Mouse (Mus musculus): ENCODE results near the gene Cilp2. TPM values are rescaled to one million over a fixed set of nuclear protein-coding genes. Genes with fewer than 3 reads are reported as not detected.

Cilp2 gene
- total and polyA plus RNA-seq, 3 experiments = 1.5 to 16.8 (median 1.9) TPM

DNA sequence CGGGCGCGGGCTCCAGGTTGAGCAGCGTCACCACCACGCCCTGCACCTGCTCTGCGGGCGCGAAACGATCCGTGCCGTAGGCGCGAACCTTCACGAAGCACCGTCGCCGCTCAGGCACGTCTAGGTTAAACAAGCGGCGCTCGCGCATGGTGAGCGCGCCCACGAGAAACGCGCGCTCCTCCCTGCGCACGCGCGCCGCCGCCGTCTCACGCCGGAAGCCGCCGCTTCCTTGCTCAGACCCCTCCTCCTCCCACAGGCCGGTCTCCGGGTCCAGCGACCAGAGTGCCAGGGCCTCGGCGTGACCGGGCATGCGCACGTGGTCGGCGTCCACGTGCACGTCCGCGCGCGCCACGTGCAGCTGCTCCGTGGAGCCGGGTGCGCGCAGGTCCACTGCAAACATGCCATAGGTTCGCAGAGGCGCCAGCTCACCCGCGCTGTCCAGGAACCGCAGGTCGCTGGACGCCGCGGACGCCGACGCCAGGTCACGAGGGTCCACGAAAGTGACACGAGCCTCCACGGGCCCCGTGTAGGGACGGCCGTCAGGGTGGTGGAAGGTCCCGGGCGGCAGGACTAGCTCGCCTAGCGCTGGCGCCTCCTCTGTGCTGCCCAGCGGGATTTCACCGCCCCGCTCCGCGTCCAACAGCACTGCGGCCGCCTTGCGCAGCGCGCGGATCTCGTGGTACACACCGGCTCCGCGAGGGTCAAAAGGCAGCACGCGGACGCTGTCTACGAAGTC, 5.3 kb downstream of the Cilp2 start:
- TF ChIP-seq EP300 (IDR thresholded peaks at IDR 0.05; ENCODE audit: insufficient read depth, low read depth, low read length) = no peak
- no peak for TF ChIP-seq CTCF (IDR thresholded peaks at IDR 0.05)
- TF ChIP-seq POLR2A (IDR thresholded peaks at IDR 0.05; ENCODE audit: insufficient read depth, low read depth, low read length) = no peak
- intact Hi-C loops (cut with DNase I) = no loop called here
- Histone ChIP-seq H3K4me3 (peak overlapping the region; percentile 34), H3K36me3 (ENCODE audit: control insufficient read depth, insufficient read depth, low read length) (no peaks in the 10 kb centered on the region), H3K27me3 (ENCODE audit: control insufficient read depth, insufficient read depth, low read length) (peaks cover 33% of the 10 kb centered on the region), H3K4me1 (ENCODE audit: control insufficient read depth, insufficient read depth, low read length) (no peaks in the 10 kb centered on the region), H3K79me2 (replicated peaks; ENCODE audit: control insufficient read depth, insufficient read depth, low read length) (no peaks in the 10 kb centered on the region), H3K9ac (ENCODE audit: low read depth, low read length) (0 out of 2 replicates have a peak overlapping the region, but pooled peaks have one; percentile 2), H3K27ac (no peak overlapping the region)
- peak; percentile 65 for DNase-seq
- 8% methylated on average over 103 of the region's 103 CpGs for WGBS

DNA sequence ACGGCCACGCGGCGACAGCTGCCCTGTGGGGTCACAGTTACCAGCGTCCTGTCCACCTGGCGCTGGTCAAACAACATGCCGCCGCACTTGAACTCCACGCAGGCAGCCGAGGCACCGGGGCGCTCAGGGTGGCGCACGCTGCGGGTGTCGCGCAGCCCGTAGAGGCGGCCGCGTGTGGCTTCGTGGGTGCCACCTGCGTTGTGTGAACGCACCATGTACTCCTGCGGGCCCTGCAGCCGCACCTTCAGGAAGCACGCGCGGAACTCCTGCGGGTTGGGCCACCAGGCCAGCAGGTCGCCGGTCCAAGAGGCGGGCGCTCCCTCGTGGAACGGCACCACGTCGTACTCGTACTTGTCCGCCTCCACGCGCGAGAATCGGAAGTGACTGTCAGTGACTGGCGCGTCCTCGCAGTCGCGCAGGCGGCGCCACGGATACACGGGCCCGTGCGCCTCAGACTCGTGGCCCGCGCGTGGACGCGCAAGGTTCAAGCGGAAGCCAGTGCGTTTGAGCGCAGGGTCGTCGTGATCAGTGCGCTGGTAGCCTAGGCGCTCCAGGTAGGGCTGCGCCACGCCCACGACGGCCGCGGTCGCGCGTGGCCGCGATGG, 6.1 kb downstream of the Cilp2 start:
- Histone ChIP-seq H3K9ac (ENCODE audit: low read depth, low read length) (no peak overlapping the region), H3K4me3 (no peak overlapping the region), H3K36me3 (ENCODE audit: control insufficient read depth, insufficient read depth, low read length) (no peaks in the 10 kb centered on the region), H3K79me2 (replicated peaks; ENCODE audit: control insufficient read depth, insufficient read depth, low read length) (no peaks in the 10 kb centered on the region), H3K27me3 (ENCODE audit: control insufficient read depth, insufficient read depth, low read length) (peaks cover 33% of the 10 kb centered on the region), H3K4me1 (ENCODE audit: control insufficient read depth, insufficient read depth, low read length) (no peaks in the 10 kb centered on the region), H3K27ac (no peak overlapping the region)
- no peak for TF ChIP-seq CTCF (IDR thresholded peaks at IDR 0.05)
- TF ChIP-seq POLR2A (IDR thresholded peaks at IDR 0.05; ENCODE audit: insufficient read depth, low read depth, low read length) = no peak
- TF ChIP-seq EP300 (IDR thresholded peaks at IDR 0.05; ENCODE audit: insufficient read depth, low read depth, low read length) = no peak
- WGBS = 22% methylated on average over 79 of the region's 79 CpGs
- intact Hi-C loops (cut with DNase I) = no loop called here
- no peak for DNase-seq

GRCm38 (mm10) chr8:69880841-69881240, 6.6 kb downstream of the Cilp2 start:
- Histone ChIP-seq H3K4me3 (no peak overlapping the region), H3K36me3 (ENCODE audit: control insufficient read depth, insufficient read depth, low read length) (no peaks in the 10 kb centered on the region), H3K27ac (no peak overlapping the region), H3K27me3 (ENCODE audit: control insufficient read depth, insufficient read depth, low read length) (peaks cover 28% of the 10 kb centered on the region), H3K79me2 (replicated peaks; ENCODE audit: control insufficient read depth, insufficient read depth, low read length) (no peaks in the 10 kb centered on the region), H3K4me1 (ENCODE audit: control insufficient read depth, insufficient read depth, low read length) (no peaks in the 10 kb centered on the region), H3K9ac (ENCODE audit: low read depth, low read length) (no peak overlapping the region)
- intact Hi-C loops (cut with DNase I) = no loop called here
- 16% methylated on average over 37 of the region's 37 CpGs for WGBS
- no peak for DNase-seq
- TF ChIP-seq POLR2A (IDR thresholded peaks at IDR 0.05; ENCODE audit: insufficient read depth, low read depth, low read length) (no peak), CTCF (IDR thresholded peaks at IDR 0.05) (no peak), EP300 (IDR thresholded peaks at IDR 0.05; ENCODE audit: insufficient read depth, low read depth, low read length) (no peak)

DNA sequence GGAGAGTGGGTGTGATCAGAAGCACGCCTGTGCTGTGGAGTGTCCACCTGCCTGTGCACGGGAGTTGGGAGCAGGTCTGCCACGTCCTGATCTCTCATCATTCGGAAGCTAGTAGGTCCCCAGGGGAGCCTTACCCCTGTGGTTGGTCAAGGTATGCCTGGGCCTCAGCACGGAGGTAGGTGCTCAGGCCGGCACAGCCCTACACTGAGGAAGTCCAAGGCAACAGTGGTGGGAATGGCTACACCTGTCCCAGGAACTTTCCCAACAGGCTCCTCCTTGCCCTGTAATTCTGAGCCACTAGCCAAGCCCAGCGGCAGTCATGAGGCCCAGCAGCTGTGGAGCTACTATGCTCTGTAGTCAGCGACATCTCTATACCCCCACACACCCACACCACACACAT, 7.8 kb downstream of the Cilp2 start:
- no peak for TF ChIP-seq POLR2A (IDR thresholded peaks at IDR 0.05; ENCODE audit: insufficient read depth, low read depth, low read length)
- no peak for DNase-seq
- H3K4me3 ChIP-seq = no peak overlapping the region
- H3K27me3 ChIP-seq (ENCODE audit: control insufficient read depth, insufficient read depth, low read length) = peaks cover 28% of the 10 kb centered on the region
- WGBS = 71% methylated on average over 8 of the region's 8 CpGs
- intact Hi-C loops (cut with DNase I) = no loop called here
- H3K4me1 ChIP-seq (ENCODE audit: control insufficient read depth, insufficient read depth, low read length) = no peaks in the 10 kb centered on the region
- no peak overlapping the region for H3K9ac ChIP-seq (ENCODE audit: low read depth, low read length)
- H3K79me2 ChIP-seq (replicated peaks; ENCODE audit: control insufficient read depth, insufficient read depth, low read length) = no peaks in the 10 kb centered on the region
- no peaks in the 10 kb centered on the region for H3K36me3 ChIP-seq (ENCODE audit: control insufficient read depth, insufficient read depth, low read length)
- no peak overlapping the region for H3K27ac ChIP-seq

DNA sequence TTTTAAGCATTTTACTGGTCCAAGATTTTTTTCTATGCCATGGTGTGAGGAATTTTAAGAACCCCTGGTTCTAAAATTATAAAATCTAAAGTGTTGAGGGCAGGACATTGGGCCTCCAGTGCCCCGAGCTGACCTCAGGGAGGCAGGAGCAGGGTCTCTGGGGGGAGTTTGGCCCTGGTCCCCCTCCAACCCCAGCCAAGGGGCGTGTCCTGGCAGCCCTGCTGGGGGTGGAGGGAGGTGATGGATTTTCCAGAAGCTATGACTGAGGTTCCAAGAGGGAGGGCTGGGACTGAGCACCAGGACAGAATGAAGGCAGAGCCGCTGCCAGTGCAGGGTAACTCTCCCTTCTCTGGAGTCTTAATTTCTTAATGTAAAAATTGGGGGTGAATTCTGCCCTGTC, 9.5 kb downstream of the Cilp2 start:
- H3K79me2 ChIP-seq (replicated peaks; ENCODE audit: control insufficient read depth, insufficient read depth, low read length) = no peaks in the 10 kb centered on the region
- no peak overlapping the region for H3K27ac ChIP-seq
- H3K36me3 ChIP-seq (ENCODE audit: control insufficient read depth, insufficient read depth, low read length) = no peaks in the 10 kb centered on the region
- no peak for TF ChIP-seq CTCF (IDR thresholded peaks at IDR 0.05)
- TF ChIP-seq POLR2A (IDR thresholded peaks at IDR 0.05; ENCODE audit: insufficient read depth, low read depth, low read length) = no peak
- TF ChIP-seq EP300 (IDR thresholded peaks at IDR 0.05; ENCODE audit: insufficient read depth, low read depth, low read length) = no peak
- WGBS = 41% methylated on average over 3 of the region's 3 CpGs
- no peaks in the 10 kb centered on the region for H3K4me1 ChIP-seq (ENCODE audit: control insufficient read depth, insufficient read depth, low read length)
- no peak for DNase-seq
- H3K4me3 ChIP-seq = no peak overlapping the region
- peaks cover 23% of the 10 kb centered on the region for H3K27me3 ChIP-seq (ENCODE audit: control insufficient read depth, insufficient read depth, low read length)
- intact Hi-C loops (cut with DNase I) = no loop called here
- no peak overlapping the region for H3K9ac ChIP-seq (ENCODE audit: low read depth, low read length)

- H3K4me1 ChIP-seq (ENCODE audit: control insufficient read depth, insufficient read depth, low read length) = no peaks in the 10 kb centered on the region
- H3K27me3 ChIP-seq (ENCODE audit: control insufficient read depth, insufficient read depth, low read length) = peaks cover 17% of the 10 kb centered on the region
- intact Hi-C loops (cut with DNase I) = no loop called here
- TF ChIP-seq POLR2A (IDR thresholded peaks at IDR 0.05; ENCODE audit: insufficient read depth, low read depth, low read length) (no peak), CTCF (IDR thresholded peaks at IDR 0.05) (no peak), EP300 (IDR thresholded peaks at IDR 0.05; ENCODE audit: insufficient read depth, low read depth, low read length) (no peak)
- H3K36me3 ChIP-seq (ENCODE audit: control insufficient read depth, insufficient read depth, low read length) = no peaks in the 10 kb centered on the region
- H3K79me2 ChIP-seq (replicated peaks; ENCODE audit: control insufficient read depth, insufficient read depth, low read length) = no peaks in the 10 kb centered on the region
- WGBS = 90% methylated on average over 4 of the region's 4 CpGs
- H3K9ac ChIP-seq (ENCODE audit: low read depth, low read length) = no peak overlapping the region
- no peak for DNase-seq
- no peak overlapping the region for H3K4me3 ChIP-seq
- no peak overlapping the region for H3K27ac ChIP-seq
Observed at GRCm38 (mm10) chr8:69877396-69877795, 10.1 kb downstream of the Cilp2 start.
